Mouse (Mus musculus): ENCODE data around the gene Btbd11.

DNA sequence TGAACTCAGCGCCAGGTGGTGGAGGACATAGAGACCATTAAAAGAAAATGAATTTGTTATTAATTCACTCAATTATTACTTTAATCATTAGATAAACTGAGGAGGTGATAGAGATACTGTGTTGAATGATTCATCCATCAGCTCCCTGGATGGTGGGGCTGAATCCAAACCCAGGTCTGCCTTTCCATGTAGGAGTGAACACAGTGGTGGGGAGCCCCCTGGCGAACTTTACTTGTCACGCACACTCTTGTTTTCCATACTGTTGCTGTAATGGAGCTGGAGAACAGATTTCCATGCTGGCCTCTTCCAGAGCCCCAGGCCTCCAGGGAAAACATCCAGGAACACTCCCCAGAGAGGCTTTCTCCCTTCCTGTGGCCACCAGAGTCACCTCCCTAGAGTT lies 50.6 kb downstream of the Btbd11 start:
- TF ChIP-seq CTCF (IDR thresholded peaks at IDR 0.05; ENCODE audit: low read depth) (peak; percentile 30), EP300 (optimal IDR thresholded peaks at IDR 0.05) (no peak)
